Mouse (Mus musculus): ENCODE data around the gene Ptchd4. TPM values are rescaled to one million over a fixed set of nuclear protein-coding genes. Genes with fewer than 3 reads are reported as not detected.

The Ptchd4 gene
- total RNA-seq, 2 experiments from 2014 or later: 0.07 TPM; not detected in 1

- DNase-seq: peak in 1 of 2 experiments; percentile 2
- intact Hi-C loops (cut with DNase I): no loop called here
Measured at GRCm38 (mm10) chr17:42418449-42418848, 102.7 kb downstream of the Ptchd4 start.

GRCm38 (mm10) chr17:42427961-42428360, 112.2 kb downstream of the Ptchd4 start:
- intact Hi-C loops (cut with DNase I): no loop called here
- no peak for DNase-seq

DNA sequence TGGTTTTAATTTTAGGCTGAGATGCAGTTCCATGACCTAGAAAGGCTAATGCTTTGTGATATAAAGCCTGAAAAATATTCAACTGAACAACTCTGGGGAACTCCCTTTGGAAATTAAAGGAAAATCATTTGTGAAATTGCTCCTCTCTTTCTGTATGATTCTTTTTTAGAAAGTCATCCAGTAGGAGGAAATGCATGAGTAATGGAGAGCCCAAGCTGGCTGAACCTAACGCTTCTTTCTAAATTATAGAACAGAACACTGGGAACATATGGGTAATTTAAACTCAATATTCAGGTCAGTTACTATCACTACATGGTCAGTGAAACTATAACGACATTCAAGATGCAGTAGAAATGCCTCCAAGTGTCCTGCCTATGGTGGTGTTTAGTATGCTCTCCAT, 114.6 kb downstream of the Ptchd4 start:
- DNase-seq: no peak
- intact Hi-C loops (cut with DNase I): no loop called here

GRCm38 (mm10) chr17:42452235-42452634, 136.5 kb downstream of the Ptchd4 start:
- intact Hi-C loops (cut with DNase I): no loop called here
- no peak for DNase-seq

GRCm38 (mm10) chr17:42456441-42456840, 140.7 kb downstream of the Ptchd4 start:
- intact Hi-C loops (cut with DNase I): no loop called here
- DNase-seq: no peak

GRCm38 (mm10) chr17:42462726-42463125, 147.0 kb downstream of the Ptchd4 start:
- intact Hi-C loops (cut with DNase I): no loop called here
- DNase-seq: no peak

GRCm38 (mm10) chr17:42480173-42480991, 164.6 kb downstream of the Ptchd4 start:
- DNase-seq: no peak
- intact Hi-C loops (cut with DNase I): no loop called here

DNA sequence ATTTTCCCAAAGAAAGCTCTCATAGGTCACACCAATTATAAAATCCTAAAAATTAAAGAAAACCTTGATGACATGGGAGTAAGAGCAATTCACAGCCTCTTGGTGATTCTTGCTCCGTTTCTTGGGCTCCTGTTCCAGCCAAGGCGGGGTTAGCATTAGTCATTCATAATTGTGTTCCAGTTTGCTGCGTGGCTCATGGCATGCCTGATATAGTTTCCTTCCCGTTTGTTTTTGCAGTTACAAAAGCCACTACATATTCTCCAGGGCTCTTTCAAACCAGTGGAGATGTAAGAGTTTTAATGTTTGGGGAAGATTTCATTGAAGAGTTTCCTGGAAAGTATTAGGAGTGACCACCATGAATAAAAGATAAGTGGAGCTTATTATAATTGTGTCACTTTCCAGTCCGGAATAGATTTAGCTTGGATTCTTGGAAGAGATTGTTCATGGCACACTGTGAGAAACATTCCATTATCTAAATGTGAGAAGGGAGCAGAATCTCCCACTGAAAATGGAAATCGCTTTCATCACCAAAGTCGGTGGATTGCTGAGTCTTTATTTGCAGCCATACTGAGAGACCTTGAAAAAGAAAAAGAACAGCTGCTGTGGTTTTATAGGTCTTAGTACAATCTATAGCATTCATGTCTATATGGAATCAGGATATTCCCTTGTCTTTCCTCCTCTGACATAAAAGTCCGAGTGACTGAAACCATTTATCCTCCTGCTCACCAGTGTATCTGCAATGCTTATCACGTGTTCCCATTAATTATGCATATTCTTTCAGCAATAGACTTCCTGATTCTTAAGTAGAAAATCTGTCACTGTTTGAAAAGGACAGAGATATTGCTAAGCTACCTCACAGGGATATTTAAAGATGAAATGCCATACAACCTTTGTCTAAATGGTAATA, 193.9 kb downstream of the Ptchd4 start:
- intact Hi-C loops (cut with DNase I): no loop called here
- DNase-seq: peak in 1 of 2 experiments; percentile 4

DNA sequence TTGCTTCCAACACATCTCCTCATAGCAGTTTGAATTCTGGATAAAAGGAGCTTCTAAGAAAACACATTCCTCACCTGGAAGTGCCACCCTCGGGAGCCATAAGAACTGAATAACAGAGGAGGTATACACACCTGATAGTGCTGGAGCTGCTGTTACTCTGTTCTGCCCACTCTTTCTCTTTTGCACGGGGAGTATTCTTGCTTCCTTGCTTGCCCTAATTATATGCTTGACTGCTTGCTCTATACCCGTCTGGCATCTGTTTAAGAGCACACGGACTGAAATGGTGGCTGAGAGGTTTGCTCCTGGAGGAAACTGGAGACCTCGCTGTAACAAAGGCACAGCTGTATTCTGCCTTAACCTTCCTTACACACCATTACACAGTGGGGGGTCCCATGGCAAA, 214.4 kb downstream of the Ptchd4 start:
- intact Hi-C loops (cut with DNase I): no loop called here

GRCm38 (mm10) chr17:42549578-42549977, 233.8 kb downstream of the Ptchd4 start:
- intact Hi-C loops (cut with DNase I): no loop called here
- DNase-seq: no peak

More for the DNA sequence above, 214.4 kb downstream of the Ptchd4 start:
- no peak for DNase-seq

Measured in heart, postnatal 14 days (tissue).